Mouse (Mus musculus) small intestine, adult 2 months (tissue): Measurements from ENCODE around the gene Rgma.

Experiments used
- CTCF ChIP-seq: fragments of 200-500 bp; IDR thresholded peaks from 2 replicates; pipeline ENCODE4 v1.5.1; 2012; ENCODE audit warnings: low read depth, mild to moderate bottlenecking, control low read depth, inconsistent platforms, low read length, moderate library complexity, mixed read lengths; ENCODE audit not compliant: insufficient replicate concordance, insufficient read length; ENCODE audit errors: extremely low read depth
- POLR2A ChIP-seq: fragments of 200-500 bp; IDR thresholded peaks from 2 replicates; pipeline ENCODE4 v1.6.1; 2012; ENCODE audit warnings: low read depth, mild to moderate bottlenecking, control low read depth, inconsistent platforms, low read length, moderate library complexity

DNA sequence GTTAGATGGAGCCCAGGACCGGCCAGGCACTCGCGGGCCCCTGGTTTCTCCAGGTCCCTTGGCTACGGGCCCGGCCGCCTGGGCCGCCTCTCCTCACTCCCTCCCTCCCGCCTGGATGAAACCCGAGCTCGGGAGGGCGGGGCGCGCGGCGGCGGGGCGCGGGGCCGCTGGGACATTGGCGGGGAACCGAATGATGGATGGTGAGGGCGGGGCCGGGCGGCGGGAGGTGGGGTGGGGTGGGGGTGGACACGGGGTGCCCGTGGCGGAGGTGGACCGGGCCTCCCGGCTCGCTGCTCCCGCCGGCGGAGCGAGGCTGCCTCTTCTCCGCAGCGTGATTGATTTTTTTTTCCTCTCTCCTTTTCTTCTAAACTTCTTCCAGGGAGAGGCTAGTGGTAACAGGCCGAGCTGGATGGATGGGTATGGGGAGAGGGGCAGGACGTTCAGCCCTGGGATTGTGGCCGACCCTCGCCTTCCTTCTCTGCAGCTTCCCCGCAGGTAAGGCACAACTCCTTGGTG, 15.8 kb downstream of the Rgma start:
- no peak for TF ChIP-seq CTCF
- no peak for TF ChIP-seq POLR2A
